Mouse (Mus musculus): Measurements from ENCODE around the gene Znrf2.

Gene Znrf2

GRCm38 (mm10) chr6:54816388-54817065 lies at the start of gene Znrf2:
TSS of gene Znrf2 (plus strand) at chr6:54816916.
- DNase-seq (ENCODE audit: low read depth, low spot score), result peak; percentile 95

- no peak for DNase-seq (ENCODE audit: low read depth, low spot score)
Measured at GRCm38 (mm10) chr6:54767746-54768145, 49.0 kb upstream of the Znrf2 start.

- no peak for DNase-seq (ENCODE audit: low read depth, low spot score)
Measured at GRCm38 (mm10) chr6:54770766-54771165, 46.0 kb upstream of the Znrf2 start.

DNA sequence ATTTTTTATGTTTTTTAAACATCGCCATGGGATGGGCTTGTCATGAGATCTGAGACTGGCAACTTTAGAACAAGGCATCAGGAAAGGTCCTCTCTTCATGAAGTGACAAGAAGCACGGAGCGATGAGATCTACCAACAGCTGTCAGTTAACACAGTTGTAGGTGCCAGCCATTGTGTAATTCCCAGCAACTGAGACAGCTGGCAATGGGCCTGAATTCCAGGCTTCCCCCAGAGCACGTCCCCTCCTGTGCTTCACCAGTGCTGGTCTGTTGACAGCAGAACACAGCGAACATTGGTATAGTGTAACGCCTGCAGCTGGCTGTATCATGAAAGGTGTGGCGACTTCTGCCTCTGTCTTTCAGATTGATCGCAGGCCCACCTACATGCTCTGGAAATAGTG lies 45.5 kb upstream of the Znrf2 start:
- no peak for DNase-seq (ENCODE audit: low read depth, low spot score)

- DNase-seq (ENCODE audit: low read depth, low spot score), result no peak
Measured at GRCm38 (mm10) chr6:54772078-54772477, 44.6 kb upstream of the Znrf2 start.

GRCm38 (mm10) chr6:54775739-54776138 lies 41.0 kb upstream of the Znrf2 start:
- DNase-seq (ENCODE audit: low read depth, low spot score), result no peak

GRCm38 (mm10) chr6:54777661-54778060 lies 39.1 kb upstream of the Znrf2 start:
- no peak for DNase-seq (ENCODE audit: low read depth, low spot score)

- no peak for DNase-seq (ENCODE audit: low read depth, low spot score)
Measured at GRCm38 (mm10) chr6:54779968-54780367, 36.7 kb upstream of the Znrf2 start.

DNA sequence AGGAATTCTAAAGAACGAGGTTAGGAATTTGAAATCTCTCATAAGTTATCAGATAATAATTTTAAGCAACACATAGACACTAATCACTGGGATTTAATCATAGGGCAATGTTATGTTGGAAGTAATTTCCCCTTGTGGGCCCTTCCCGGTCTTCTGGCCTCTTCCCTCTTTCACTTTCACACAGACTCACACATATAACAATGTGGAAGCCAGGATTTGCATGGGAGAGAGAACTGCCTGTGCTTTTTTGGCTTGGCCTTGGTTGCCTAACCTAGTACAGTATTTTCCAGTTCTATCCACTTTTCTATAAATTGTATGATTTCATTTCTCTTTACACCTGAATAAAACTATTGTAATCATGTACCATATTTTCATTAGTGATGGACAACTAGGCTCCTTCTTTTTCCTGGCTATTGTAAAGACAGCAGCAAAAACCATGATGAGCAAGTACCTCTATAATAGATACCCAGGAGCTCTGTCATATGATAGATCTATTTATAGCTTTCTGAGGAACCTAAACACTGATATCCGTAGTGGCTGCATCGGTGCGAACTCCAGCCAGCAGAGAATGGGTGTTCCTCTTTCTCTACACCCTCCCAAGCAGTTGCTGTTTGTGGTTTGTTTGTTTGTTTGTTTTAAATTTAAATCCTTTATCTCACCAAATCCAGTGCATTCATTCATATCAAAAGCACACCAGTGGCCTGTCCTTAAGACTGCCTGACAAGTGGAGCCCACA lies 36.0 kb upstream of the Znrf2 start:
- DNase-seq (ENCODE audit: low read depth, low spot score), result no peak

- DNase-seq (ENCODE audit: low read depth, low spot score), result no peak
Measured at GRCm38 (mm10) chr6:54781881-54782280, 34.8 kb upstream of the Znrf2 start.

- no peak for DNase-seq (ENCODE audit: low read depth, low spot score)
Measured at GRCm38 (mm10) chr6:54785098-54785730, 31.5 kb upstream of the Znrf2 start.

- DNase-seq (ENCODE audit: low read depth, low spot score), result no peak
Measured at GRCm38 (mm10) chr6:54786766-54787165, 29.9 kb upstream of the Znrf2 start.

- DNase-seq (ENCODE audit: low read depth, low spot score), result no peak
Measured at GRCm38 (mm10) chr6:54788493-54788892, 28.2 kb upstream of the Znrf2 start.

- no peak for DNase-seq (ENCODE audit: low read depth, low spot score)
Measured at GRCm38 (mm10) chr6:54789139-54789538, 27.6 kb upstream of the Znrf2 start.

GRCm38 (mm10) chr6:54790071-54790470 lies 26.6 kb upstream of the Znrf2 start:
- DNase-seq (ENCODE audit: low read depth, low spot score), result no peak

- no peak for DNase-seq (ENCODE audit: low read depth, low spot score)
Measured at GRCm38 (mm10) chr6:54793853-54794252, 22.9 kb upstream of the Znrf2 start.

DNA sequence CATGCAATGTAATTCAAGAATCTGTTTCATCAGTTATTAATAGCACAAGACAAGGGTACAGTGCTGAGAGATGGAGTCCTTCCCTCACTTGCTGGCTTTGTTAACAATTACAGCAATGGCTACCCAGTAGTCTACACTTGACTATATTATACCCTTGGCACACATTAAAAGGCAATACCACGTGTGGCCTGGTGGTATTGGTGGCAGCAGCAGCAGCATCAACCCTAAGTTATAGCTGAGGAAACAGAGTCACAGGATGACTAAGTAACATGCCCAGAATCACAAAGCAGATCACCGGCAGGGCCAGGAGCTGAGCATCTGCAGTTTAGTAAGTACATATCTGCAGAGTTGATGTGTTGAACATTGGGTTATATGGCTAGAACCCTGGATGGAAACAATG lies 22.3 kb upstream of the Znrf2 start:
- no peak for DNase-seq (ENCODE audit: low read depth, low spot score)

DNA sequence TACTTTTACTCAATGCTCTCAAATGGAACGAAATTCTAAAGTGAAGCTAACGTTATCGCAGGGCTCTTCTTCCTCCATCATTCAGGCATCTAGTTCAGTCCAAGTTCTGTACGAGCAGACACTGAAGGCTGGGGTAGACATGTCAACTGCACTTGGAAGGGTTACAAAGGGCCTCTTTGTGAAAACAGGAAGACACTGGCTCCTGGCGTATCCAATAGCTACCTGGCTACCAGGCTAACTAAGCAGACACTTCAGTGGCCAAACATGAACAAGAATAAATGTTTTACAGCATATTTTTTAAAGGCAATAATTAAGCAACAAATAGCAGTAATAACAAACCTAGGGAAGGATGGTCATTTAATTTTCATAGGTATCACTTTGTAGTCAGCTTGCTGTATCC lies 21.7 kb upstream of the Znrf2 start:
- no peak for DNase-seq (ENCODE audit: low read depth, low spot score)

GRCm38 (mm10) chr6:54795971-54796370 lies 20.7 kb upstream of the Znrf2 start:
- DNase-seq (ENCODE audit: low read depth, low spot score), result no peak

DNA sequence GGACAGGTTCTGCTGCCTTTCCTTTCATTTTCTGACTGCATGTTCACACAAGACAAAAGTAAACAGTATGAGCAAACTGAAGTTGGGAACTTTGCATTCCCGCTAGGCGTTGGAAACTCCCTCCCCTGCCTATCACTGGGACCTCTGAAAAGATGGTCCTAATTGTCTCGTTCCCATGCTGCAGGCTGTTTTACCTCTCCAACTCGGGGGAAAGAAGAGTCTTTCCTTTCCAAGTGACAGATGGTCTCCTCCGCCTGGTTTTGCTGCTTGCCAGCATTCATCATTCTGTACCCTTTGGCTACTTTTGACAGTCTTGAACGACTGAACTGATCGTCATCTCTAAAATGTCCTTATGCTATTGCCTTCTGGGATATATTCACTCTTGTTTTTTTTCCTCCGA lies 14.4 kb upstream of the Znrf2 start:
- DNase-seq (ENCODE audit: low read depth, low spot score), result no peak

- no peak for DNase-seq (ENCODE audit: low read depth, low spot score)
Measured at GRCm38 (mm10) chr6:54804066-54804864, 12.5 kb upstream of the Znrf2 start.

DNA sequence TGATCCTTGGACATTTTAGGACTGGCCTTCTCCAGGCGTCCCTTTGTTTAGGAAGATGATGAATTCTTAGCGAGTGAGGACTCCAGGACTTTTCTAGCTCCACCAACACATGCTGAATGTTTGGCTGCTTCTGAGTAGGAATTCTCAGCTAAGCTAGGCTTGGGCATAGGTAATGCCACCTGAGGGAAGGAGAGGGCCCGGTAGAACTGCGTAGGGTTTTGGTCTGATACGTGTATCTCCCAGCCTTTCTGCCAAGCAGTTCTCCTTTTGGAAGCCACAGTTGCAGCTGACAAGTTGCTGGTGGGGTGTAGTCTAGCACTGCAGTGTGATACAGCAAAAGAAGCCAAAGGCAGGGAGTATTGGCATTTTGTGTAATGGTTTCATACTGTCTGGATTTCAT lies 10.9 kb upstream of the Znrf2 start:
- no peak for DNase-seq (ENCODE audit: low read depth, low spot score)

All from forelimb bud, embryonic 11.5 days (tissue).